Mouse (Mus musculus): ENCODE measurements around the gene Pdcd11.
A peak's percentile ranks its signal among the peaks of the same experiment; 100 is the strongest.

Gene Pdcd11

GRCm38 (mm10) chr19:47168223-47168622 lies 77.7 kb downstream of the Pdcd11 start:
- DNase-seq (ENCODE audit: low spot score in 2 of 2), result peak in 1 of 2 experiments; percentile 35

- DNase-seq (ENCODE audit: low spot score in 2 of 2), result peak; percentile 67 to 84
Measured at GRCm38 (mm10) chr19:47168793-47169412, 78.3 kb downstream of the Pdcd11 start.

- DNase-seq (ENCODE audit: low spot score in 2 of 2), result no peak
Measured at GRCm38 (mm10) chr19:47174515-47174914, 83.9 kb downstream of the Pdcd11 start.

GRCm38 (mm10) chr19:47175472-47175871 lies 84.9 kb downstream of the Pdcd11 start:
- DNase-seq (ENCODE audit: low spot score in 2 of 2), result no peak

DNA sequence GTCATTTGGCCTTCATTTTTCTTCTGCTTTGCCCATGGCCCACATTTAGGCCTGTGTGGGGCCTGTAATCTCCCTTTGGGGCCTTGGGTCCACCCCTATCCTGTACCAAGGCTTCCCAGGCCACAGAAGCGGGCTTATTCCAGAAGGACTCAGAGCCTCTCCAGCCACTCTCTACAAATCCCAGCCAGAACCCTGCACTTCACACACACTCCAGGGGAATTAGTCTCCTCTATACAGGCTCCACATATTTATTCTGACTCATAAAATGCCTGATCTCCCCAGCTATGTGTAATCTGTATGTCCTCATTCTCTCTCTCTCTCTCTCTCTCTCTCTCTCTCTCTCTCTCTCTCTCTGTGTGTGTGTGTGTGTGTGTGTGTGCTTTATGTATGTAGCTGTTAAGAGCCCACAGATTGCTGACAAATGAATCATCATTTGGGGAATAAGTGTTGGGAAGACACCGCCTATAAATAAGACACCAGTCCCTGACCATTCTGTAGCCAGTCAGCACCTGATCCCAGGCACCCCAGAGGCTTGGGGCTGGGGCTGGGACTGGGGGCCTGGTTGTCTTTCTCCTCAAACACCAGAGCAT lies 86.4 kb downstream of the Pdcd11 start:
- no peak for DNase-seq (ENCODE audit: low spot score in 2 of 2)

DNA sequence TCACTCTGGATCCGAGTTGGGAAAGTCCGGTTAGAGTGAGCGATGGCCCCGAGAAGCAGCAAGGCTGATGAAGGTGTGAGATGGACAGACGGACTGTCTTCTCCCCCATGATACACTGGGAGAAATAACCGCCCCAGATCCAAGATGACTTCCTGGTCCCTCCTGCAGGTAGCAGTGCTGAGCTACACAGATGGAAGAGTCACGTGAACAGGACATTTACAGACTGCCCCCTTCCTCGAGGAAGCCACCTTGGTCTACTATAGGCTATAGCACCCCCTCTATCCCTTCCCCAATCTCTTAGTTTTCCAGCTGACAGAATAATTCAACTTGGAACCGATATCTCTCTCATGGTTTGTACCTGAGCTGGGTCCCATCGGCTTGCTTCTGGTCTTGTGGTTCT lies 87.4 kb downstream of the Pdcd11 start:
- DNase-seq (ENCODE audit: low spot score in 2 of 2), result no peak

DNA sequence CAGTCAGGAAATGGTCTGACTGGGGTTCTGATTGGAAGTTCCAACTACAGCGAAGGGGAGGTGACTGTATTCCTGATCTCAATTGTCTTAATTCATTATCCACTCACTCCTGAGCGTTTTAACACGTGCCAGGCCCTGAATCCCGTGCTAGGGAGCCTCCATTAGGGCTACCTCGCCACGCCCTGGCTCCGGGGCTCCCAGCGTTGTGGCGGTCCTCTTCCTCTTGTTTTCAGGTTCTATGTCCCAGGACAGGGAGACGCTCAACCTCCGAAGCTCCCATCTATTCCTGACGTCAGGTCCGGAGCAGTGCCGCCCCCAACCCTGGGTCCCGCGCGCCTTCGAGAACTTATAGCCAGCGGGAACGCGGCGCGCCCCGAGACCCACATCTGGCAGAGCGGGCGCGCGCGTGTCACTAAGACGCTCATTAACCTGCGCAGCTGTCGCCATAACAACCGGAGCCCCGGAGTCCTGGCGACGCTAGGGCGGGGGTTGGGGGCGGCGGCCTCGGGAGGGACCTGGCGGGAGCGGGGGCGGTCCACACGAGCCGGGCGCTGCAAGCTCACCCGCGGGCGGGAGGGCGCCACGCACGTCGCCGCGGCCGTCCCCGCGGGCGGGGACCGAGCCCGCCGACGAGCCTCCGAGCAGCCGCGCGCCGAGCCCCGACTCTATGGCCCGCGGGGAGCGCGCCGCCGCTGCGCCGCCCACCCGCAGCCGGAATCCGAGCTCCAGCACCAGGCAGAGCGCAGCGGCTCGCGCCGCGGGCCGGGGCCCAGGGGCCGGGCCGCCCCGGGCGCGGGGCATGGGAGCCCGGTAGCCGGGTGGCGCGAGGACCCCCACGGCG lies 88.1 kb downstream of the Pdcd11 start, which contains the start of gene Neurl1a:
Gene Neurl1a, plus strand, starts transcription at position 390 of the 841 bp plus-strand sequence.
- peak; percentile 28 to 51 for DNase-seq (ENCODE audit: low spot score in 2 of 2)

DNA sequence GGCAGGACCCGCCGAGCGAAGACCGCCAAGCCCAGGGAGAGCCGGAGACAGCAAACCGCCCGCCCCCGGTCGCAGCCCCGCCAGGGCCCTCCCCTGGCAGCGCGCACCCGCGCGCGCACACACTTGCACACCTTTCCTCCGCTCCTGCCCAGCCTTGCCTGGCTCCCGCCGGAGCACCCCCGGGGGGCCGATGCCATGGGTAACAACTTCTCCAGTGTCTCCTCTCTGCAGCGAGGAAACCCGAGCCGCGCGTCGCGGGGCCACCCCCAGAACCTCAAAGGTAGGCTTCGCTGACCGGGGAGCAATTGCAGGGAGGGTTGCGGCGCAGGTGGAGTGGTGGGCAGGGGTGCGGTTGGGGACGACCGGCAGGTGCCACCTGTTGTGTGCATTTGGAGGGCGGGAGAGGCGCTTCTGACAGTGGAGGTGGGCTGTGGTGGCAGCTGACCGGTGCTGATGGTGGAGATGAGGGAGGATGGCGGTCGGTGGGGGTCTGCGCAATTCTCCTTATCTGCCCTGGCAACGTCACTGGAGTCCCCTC lies 88.8 kb downstream of the Pdcd11 start:
- DNase-seq (ENCODE audit: low spot score in 2 of 2), result peak in 1 of 2 experiments; percentile 49

GRCm38 (mm10) chr19:47180011-47180410 lies 89.4 kb downstream of the Pdcd11 start:
- DNase-seq (ENCODE audit: low spot score in 2 of 2), result no peak
